Mouse (Mus musculus) lung, embryonic 14.5 days (tissue): ENCODE results near the gene Olfr922. TPM values are rescaled to one million over a fixed set of nuclear protein-coding genes. Genes with fewer than 3 reads are reported as not detected.

Experiments used
- ATAC-seq: fragments of 200-750 bp; cut with Nextera tagmentation; 2 replicates; pipeline ENCODE4 v1.8.0; 2017; ENCODE audit warnings: mild to moderate bottlenecking, moderate TSS enrichment, moderate library complexity; ENCODE audit not compliant: insufficient read depth
- DNase-seq: peaks from one replicate; pipeline ENCODE4 v3.0.0-alpha.2; 2015
- H3K27ac ChIP-seq: fragments of 300-500 bp; sonication (generic); 2 replicates; pipeline ENCODE4 v1.5.1; 2014; ENCODE audit warnings: low read depth, mild to moderate bottlenecking, moderate library complexity
- H3K27me3 ChIP-seq: fragments of 300-500 bp; sonication (generic); 2 replicates; pipeline ENCODE4 v1.6.1; 2014; ENCODE audit warnings: low read length, control low read depth; ENCODE audit not compliant: insufficient read depth
- H3K36me3 ChIP-seq: fragments of 300-500 bp; sonication (generic); 2 replicates; pipeline ENCODE4 v1.6.1; 2014; ENCODE audit warnings: control low read depth; ENCODE audit not compliant: insufficient read depth
- H3K4me1 ChIP-seq: fragments of 300-500 bp; sonication (generic); 2 replicates; pipeline ENCODE4 v1.6.1; 2014; ENCODE audit warnings: antibody characterized with exemption, control low read depth; ENCODE audit not compliant: insufficient read depth
- H3K4me2 ChIP-seq: fragments of 300-500 bp; sonication (generic); 2 replicates; pipeline ENCODE4 v1.6.1; 2014; ENCODE audit warnings: mild to moderate bottlenecking
- H3K4me3 ChIP-seq: fragments of 300-500 bp; sonication (generic); 2 replicates; pipeline ENCODE4 v1.5.1; 2014; ENCODE audit warnings: low read depth, low read length
- H3K9ac ChIP-seq: fragments of 300-500 bp; sonication (generic); 2 replicates; pipeline ENCODE4 v1.6.1; 2014
- H3K9me3 ChIP-seq: fragments of 300-500 bp; sonication (generic); 2 replicates; pipeline ENCODE4 v1.6.1; 2016; ENCODE audit warnings: low read depth, low read length, control low read depth
- CTCF ChIP-seq: IDR thresholded peaks from 2 replicates; pipeline ENCODE4 v1.5.1; 2016; ENCODE audit warnings: antibody characterized with exemption, low read depth
- WGBS: fragments of 180-500 bp; shearing (Covaris S2); extraction: QIAGEN DNeasy Blood & Tissue Kit; methylation state at CpG from one replicate; pipeline ENCODE4 v1.1.7; 2014; 5-methylcytosine and 5-hydroxymethylcytosine counted together
- polyA plus RNA-seq: library from polyadenylated mRNA; unstranded; fragments of >200 nt; fragmentation: Nextera tagmentation; extraction: Ambion mirVana; gene quantifications from 2 replicates; pipeline ENCODE4 v1.2.1, GENCODE M21; 2014

The Olfr922 gene
- not detected in 2 replicates for polyA plus RNA-seq

- DNase-seq (no peak), ATAC-seq (no peak)
- Histone ChIP-seq H3K36me3 (no peaks in the 10 kb centered on the region), H3K4me2 (no peak within 1 kb of the TSS), H3K4me1 (no peaks in the 10 kb centered on the region), H3K27me3 (no peaks in the 10 kb centered on the region), H3K9ac (no peak within 1 kb of the TSS), H3K4me3 (no peak within 1 kb of the TSS), H3K9me3 (no peaks in the 10 kb centered on the region), H3K27ac (no peak within 1 kb of the TSS)
- WGBS: 58% methylated on average over 2 of the region's 2 CpGs
- no peak for TF ChIP-seq CTCF
Observed at GRCm38 (mm10) chr9:38814314-38814713, at the start of gene Olfr922. Gene Olfr922, plus strand, starts transcription at chr9:38814614.

GRCm38 (mm10) chr9:38772768-38773167, 41.6 kb upstream of the Olfr922 start, which contains the start of gene Olfr921:
Gene Olfr921, plus strand, starts transcription at chr9:38773068.
- Histone ChIP-seq H3K27ac (no peak within 1 kb of the TSS), H3K4me1 (no peaks in the 10 kb centered on the region), H3K27me3 (no peaks in the 10 kb centered on the region), H3K4me3 (no peak within 1 kb of the TSS), H3K9ac (no peak within 1 kb of the TSS), H3K36me3 (no peaks in the 10 kb centered on the region), H3K9me3 (no peaks in the 10 kb centered on the region), H3K4me2 (no peak within 1 kb of the TSS)
- no peak for ATAC-seq
- DNase-seq: no peak
- TF ChIP-seq CTCF: no peak

- H3K9ac ChIP-seq: no peak overlapping the region
- H3K9me3 ChIP-seq: no peaks in the 10 kb centered on the region
- TF ChIP-seq CTCF: no peak
- DNase-seq: no peak
- no peaks in the 10 kb centered on the region for H3K4me1 ChIP-seq
- ATAC-seq: no peak
- no peaks in the 10 kb centered on the region for H3K27me3 ChIP-seq
- no peaks in the 10 kb centered on the region for H3K36me3 ChIP-seq
- no peak overlapping the region for H3K4me2 ChIP-seq
- H3K4me3 ChIP-seq: no peak overlapping the region
- no peak overlapping the region for H3K27ac ChIP-seq
- WGBS: 81% methylated on average over 2 of the region's 2 CpGs
Observed at GRCm38 (mm10) chr9:38792689-38793088, 21.7 kb upstream of the Olfr922 start.

GRCm38 (mm10) chr9:38805696-38806095, 8.7 kb upstream of the Olfr922 start:
- no peak for TF ChIP-seq CTCF
- Histone ChIP-seq H3K9ac (no peak overlapping the region), H3K27me3 (no peaks in the 10 kb centered on the region), H3K9me3 (no peaks in the 10 kb centered on the region), H3K27ac (no peak overlapping the region), H3K4me1 (no peaks in the 10 kb centered on the region), H3K36me3 (no peaks in the 10 kb centered on the region), H3K4me2 (no peak overlapping the region), H3K4me3 (no peak overlapping the region)
- ATAC-seq: no peak
- DNase-seq: peak; percentile 17

GRCm38 (mm10) chr9:38815458-38815986, 1.1 kb downstream of the Olfr922 start:
- no peak for TF ChIP-seq CTCF
- DNase-seq: no peak
- Histone ChIP-seq H3K9ac (no peak overlapping the region), H3K36me3 (no peaks in the 10 kb centered on the region), H3K27me3 (no peaks in the 10 kb centered on the region), H3K4me2 (no peak overlapping the region), H3K27ac (no peak overlapping the region), H3K4me1 (no peaks in the 10 kb centered on the region), H3K4me3 (no peak overlapping the region), H3K9me3 (no peaks in the 10 kb centered on the region)
- ATAC-seq: no peak
- WGBS: 78% methylated on average over 1 of the region's 1 CpGs

- no peaks in the 10 kb centered on the region for H3K27me3 ChIP-seq
- ATAC-seq (no peak), DNase-seq (no peak)
- no peaks in the 10 kb centered on the region for H3K9me3 ChIP-seq
- no peaks in the 10 kb centered on the region for H3K36me3 ChIP-seq
- WGBS: 84% methylated on average over 1 of the region's 1 CpGs
- no peak within 1 kb of the TSS for H3K9ac ChIP-seq
- H3K4me2 ChIP-seq: no peak within 1 kb of the TSS
- no peak for TF ChIP-seq CTCF
- H3K27ac ChIP-seq: no peak within 1 kb of the TSS
- H3K4me3 ChIP-seq: no peak within 1 kb of the TSS
- H3K4me1 ChIP-seq: no peaks in the 10 kb centered on the region
Observed at GRCm38 (mm10) chr9:38826245-38826644, 11.8 kb downstream of the Olfr922 start, which contains the start of gene Olfr923. Gene Olfr923, plus strand, starts transcription at chr9:38826545.

GRCm38 (mm10) chr9:38833027-38833426, 18.6 kb downstream of the Olfr922 start:
- H3K36me3 ChIP-seq: no peaks in the 10 kb centered on the region
- H3K9ac ChIP-seq: no peak overlapping the region
- H3K9me3 ChIP-seq: no peaks in the 10 kb centered on the region
- no peak overlapping the region for H3K4me3 ChIP-seq
- ATAC-seq: no peak
- no peak overlapping the region for H3K4me2 ChIP-seq
- no peak for TF ChIP-seq CTCF
- no peaks in the 10 kb centered on the region for H3K4me1 ChIP-seq
- DNase-seq: no peak
- WGBS: 87% methylated on average over 2 of the region's 2 CpGs
- H3K27me3 ChIP-seq: no peaks in the 10 kb centered on the region
- no peak overlapping the region for H3K27ac ChIP-seq

GRCm38 (mm10) chr9:38844149-38844548, 29.7 kb downstream of the Olfr922 start, which contains the start of gene Olfr924:
Gene Olfr924, plus strand, starts transcription at chr9:38844449.
- Histone ChIP-seq H3K9ac (no peak within 1 kb of the TSS), H3K9me3 (no peaks in the 10 kb centered on the region), H3K4me2 (no peak within 1 kb of the TSS), H3K27ac (no peak within 1 kb of the TSS), H3K27me3 (no peaks in the 10 kb centered on the region), H3K4me1 (no peaks in the 10 kb centered on the region), H3K4me3 (no peak within 1 kb of the TSS), H3K36me3 (no peaks in the 10 kb centered on the region)
- TF ChIP-seq CTCF: no peak
- DNase-seq (no peak), ATAC-seq (no peak)
- 93% methylated on average over 1 of the region's 1 CpGs for WGBS
